Mouse (Mus musculus): ENCODE results near the gene Wdr49. TPM values are rescaled to one million over a fixed set of nuclear protein-coding genes. Genes with fewer than 3 reads are reported as not detected.

Gene Wdr49
- polyA plus RNA-seq, 1 experiment from 2014 or later, result 0.15 TPM

GRCm38 (mm10) chr3:75468154-75468553, 13.8 kb downstream of the Wdr49 start:
- Histone ChIP-seq H3K4me2 (ENCODE audit: low read depth, low read length) (no peak overlapping the region), H3K4me3 (ENCODE audit: low read depth, low read length) (no peak overlapping the region), H3K27me3 (ENCODE audit: control insufficient read depth, insufficient read depth, low read length) (no peaks in the 10 kb centered on the region), H3K9me3 (ENCODE audit: control insufficient read depth, low read length) (no peaks in the 10 kb centered on the region), H3K9ac (replicated peaks; ENCODE audit: low read depth, low read length) (no peak overlapping the region), H3K36me3 (ENCODE audit: control insufficient read depth, insufficient read depth, low read length) (no peaks in the 10 kb centered on the region), H3K4me1 (ENCODE audit: control insufficient read depth, insufficient read depth, low read length) (no peaks in the 10 kb centered on the region), H3K27ac (ENCODE audit: low read depth, low read length) (no peak overlapping the region)
- no peak for ATAC-seq (ENCODE audit: low read depth)
- WGBS, result 84% methylated on average over 7 of the region's 7 CpGs

GRCm38 (mm10) chr3:75430564-75431181, 51.3 kb downstream of the Wdr49 start:
- peak; percentile 96 for ATAC-seq (ENCODE audit: low read depth)
- Histone ChIP-seq H3K9me3 (ENCODE audit: control insufficient read depth, low read length) (no peaks in the 10 kb centered on the region), H3K27me3 (ENCODE audit: control insufficient read depth, insufficient read depth, low read length) (no peaks in the 10 kb centered on the region), H3K4me3 (ENCODE audit: low read depth, low read length) (no peak overlapping the region), H3K4me2 (ENCODE audit: low read depth, low read length) (no peak overlapping the region), H3K4me1 (ENCODE audit: control insufficient read depth, insufficient read depth, low read length) (no peaks in the 10 kb centered on the region), H3K27ac (ENCODE audit: low read depth, low read length) (no peak overlapping the region), H3K36me3 (ENCODE audit: control insufficient read depth, insufficient read depth, low read length) (no peaks in the 10 kb centered on the region), H3K9ac (replicated peaks; ENCODE audit: low read depth, low read length) (no peak overlapping the region)
- 34% methylated on average over 4 of the region's 4 CpGs for WGBS

- 87% methylated on average over 4 of the region's 4 CpGs for WGBS
- 0 out of 2 replicates have a peak, but pooled peaks cover 3% of the 10 kb centered on the region for H3K4me1 ChIP-seq (ENCODE audit: control insufficient read depth, insufficient read depth, low read length)
- ATAC-seq (ENCODE audit: low read depth), result no peak
- H3K9me3 ChIP-seq (ENCODE audit: control insufficient read depth, low read length), result no peaks in the 10 kb centered on the region
- H3K9ac ChIP-seq (replicated peaks; ENCODE audit: low read depth, low read length), result no peak overlapping the region
- no peak overlapping the region for H3K4me2 ChIP-seq (ENCODE audit: low read depth, low read length)
- H3K27ac ChIP-seq (ENCODE audit: low read depth, low read length), result no peak overlapping the region
- H3K36me3 ChIP-seq (ENCODE audit: control insufficient read depth, insufficient read depth, low read length), result no peaks in the 10 kb centered on the region
- no peaks in the 10 kb centered on the region for H3K27me3 ChIP-seq (ENCODE audit: control insufficient read depth, insufficient read depth, low read length)
- H3K4me3 ChIP-seq (ENCODE audit: low read depth, low read length), result no peak overlapping the region
These were observed 86.0 kb downstream of the Wdr49 start for GRCm38 (mm10) chr3:75395918-75396317.

GRCm38 (mm10) chr3:75395121-75395895, 86.6 kb downstream of the Wdr49 start:
- 53% methylated on average over 7 of the region's 7 CpGs for WGBS

GRCm38 (mm10) chr3:75394487-75394886, 87.5 kb downstream of the Wdr49 start:
- H3K9me3 ChIP-seq (ENCODE audit: control insufficient read depth, low read length), result no peaks in the 10 kb centered on the region
- H3K4me2 ChIP-seq (ENCODE audit: low read depth, low read length), result no peak overlapping the region
- no peak overlapping the region for H3K9ac ChIP-seq (replicated peaks; ENCODE audit: low read depth, low read length)
- 0 out of 2 replicates have a peak, but pooled peaks cover 3% of the 10 kb centered on the region for H3K4me1 ChIP-seq (ENCODE audit: control insufficient read depth, insufficient read depth, low read length)
- WGBS, result 85% methylated on average over 3 of the region's 3 CpGs
- no peaks in the 10 kb centered on the region for H3K27me3 ChIP-seq (ENCODE audit: control insufficient read depth, insufficient read depth, low read length)
- no peaks in the 10 kb centered on the region for H3K36me3 ChIP-seq (ENCODE audit: control insufficient read depth, insufficient read depth, low read length)
- no peak overlapping the region for H3K4me3 ChIP-seq (ENCODE audit: low read depth, low read length)
- H3K27ac ChIP-seq (ENCODE audit: low read depth, low read length), result 0 out of 2 replicates have a peak overlapping the region, but pooled peaks have one; percentile 22
- no peak for ATAC-seq (ENCODE audit: low read depth)

More at GRCm38 (mm10) chr3:75395121-75395895, 86.6 kb downstream of the Wdr49 start:
- Histone ChIP-seq H3K4me3 (ENCODE audit: low read depth, low read length) (no peak overlapping the region), H3K9me3 (ENCODE audit: control insufficient read depth, low read length) (no peaks in the 10 kb centered on the region), H3K36me3 (ENCODE audit: control insufficient read depth, insufficient read depth, low read length) (no peaks in the 10 kb centered on the region), H3K27me3 (ENCODE audit: control insufficient read depth, insufficient read depth, low read length) (no peaks in the 10 kb centered on the region), H3K9ac (replicated peaks; ENCODE audit: low read depth, low read length) (no peak overlapping the region), H3K27ac (ENCODE audit: low read depth, low read length) (peak overlapping the region; percentile 22; the same call in 1 of the 2 replicates), H3K4me2 (ENCODE audit: low read depth, low read length) (no peak overlapping the region), H3K4me1 (ENCODE audit: control insufficient read depth, insufficient read depth, low read length) (0 out of 2 replicates have a peak, but pooled peaks cover 3% of the 10 kb centered on the region)
- peak; percentile 81 for ATAC-seq (ENCODE audit: low read depth)

- Histone ChIP-seq H3K9ac (replicated peaks; ENCODE audit: low read depth, low read length) (no peak overlapping the region), H3K4me2 (ENCODE audit: low read depth, low read length) (no peak overlapping the region), H3K4me3 (ENCODE audit: low read depth, low read length) (no peak overlapping the region), H3K27me3 (ENCODE audit: control insufficient read depth, insufficient read depth, low read length) (no peaks in the 10 kb centered on the region), H3K27ac (ENCODE audit: low read depth, low read length) (no peak overlapping the region), H3K9me3 (ENCODE audit: control insufficient read depth, low read length) (no peaks in the 10 kb centered on the region), H3K4me1 (ENCODE audit: control insufficient read depth, insufficient read depth, low read length) (no peaks in the 10 kb centered on the region), H3K36me3 (ENCODE audit: control insufficient read depth, insufficient read depth, low read length) (no peaks in the 10 kb centered on the region)
- 75% methylated on average over 2 of the region's 2 CpGs for WGBS
- no peak; the same call in 1 of the 2 replicates for ATAC-seq (ENCODE audit: low read depth)
These were observed 100.2 kb downstream of the Wdr49 start for GRCm38 (mm10) chr3:75381776-75382175.

GRCm38 (mm10) chr3:75353972-75354371, 128.0 kb downstream of the Wdr49 start:
- no peak overlapping the region for H3K27ac ChIP-seq (ENCODE audit: low read depth, low read length)
- ATAC-seq (ENCODE audit: low read depth), result no peak

GRCm38 (mm10) chr3:75337196-75337595, 144.8 kb downstream of the Wdr49 start:
- Histone ChIP-seq H3K9ac (replicated peaks; ENCODE audit: low read depth, low read length) (no peak overlapping the region), H3K4me3 (ENCODE audit: low read depth, low read length) (no peak overlapping the region), H3K4me1 (ENCODE audit: control insufficient read depth, insufficient read depth, low read length) (no peaks in the 10 kb centered on the region), H3K9me3 (ENCODE audit: control insufficient read depth, low read length) (no peaks in the 10 kb centered on the region), H3K27ac (ENCODE audit: low read depth, low read length) (no peak overlapping the region), H3K36me3 (ENCODE audit: control insufficient read depth, insufficient read depth, low read length) (no peaks in the 10 kb centered on the region), H3K4me2 (ENCODE audit: low read depth, low read length) (no peak overlapping the region), H3K27me3 (ENCODE audit: control insufficient read depth, insufficient read depth, low read length) (no peaks in the 10 kb centered on the region)
- ATAC-seq (ENCODE audit: low read depth), result peak; percentile 66; the same call in 1 of the 2 replicates

More at GRCm38 (mm10) chr3:75353972-75354371, 128.0 kb downstream of the Wdr49 start:
- no peak overlapping the region for H3K9ac ChIP-seq (replicated peaks; ENCODE audit: low read depth, low read length)
- H3K36me3 ChIP-seq (ENCODE audit: control insufficient read depth, insufficient read depth, low read length), result no peaks in the 10 kb centered on the region
- H3K27me3 ChIP-seq (ENCODE audit: control insufficient read depth, insufficient read depth, low read length), result no peaks in the 10 kb centered on the region
- H3K4me2 ChIP-seq (ENCODE audit: low read depth, low read length), result no peak overlapping the region
- no peak overlapping the region for H3K4me3 ChIP-seq (ENCODE audit: low read depth, low read length)
- H3K9me3 ChIP-seq (ENCODE audit: control insufficient read depth, low read length), result no peaks in the 10 kb centered on the region
- H3K4me1 ChIP-seq (ENCODE audit: control insufficient read depth, insufficient read depth, low read length), result no peaks in the 10 kb centered on the region

- no peak overlapping the region for H3K27ac ChIP-seq (ENCODE audit: low read depth, low read length)
- H3K4me3 ChIP-seq (ENCODE audit: low read depth, low read length), result no peak overlapping the region
- ATAC-seq (ENCODE audit: low read depth), result no peak
- H3K4me1 ChIP-seq (ENCODE audit: control insufficient read depth, insufficient read depth, low read length), result no peaks in the 10 kb centered on the region
- H3K4me2 ChIP-seq (ENCODE audit: low read depth, low read length), result no peak overlapping the region
- no peaks in the 10 kb centered on the region for H3K27me3 ChIP-seq (ENCODE audit: control insufficient read depth, insufficient read depth, low read length)
- H3K9ac ChIP-seq (replicated peaks; ENCODE audit: low read depth, low read length), result no peak overlapping the region
- H3K36me3 ChIP-seq (ENCODE audit: control insufficient read depth, insufficient read depth, low read length), result no peaks in the 10 kb centered on the region
- WGBS, result 83% methylated on average over 4 of the region's 4 CpGs
- no peaks in the 10 kb centered on the region for H3K9me3 ChIP-seq (ENCODE audit: control insufficient read depth, low read length)
These were observed 161.0 kb downstream of the Wdr49 start for GRCm38 (mm10) chr3:75320999-75321398.
